Mouse (Mus musculus) cerebellum, postnatal 14 days (tissue): ENCODE measurements around the gene Klrd1.
"Not testable (repeated sequence)": the region's sequence is repeated elsewhere in the genome, so short reads cannot be mapped to it uniquely, and the experiment has no call there.

Experiments
- DNase-seq, 2 experiments: peaks; one replicate each; pipeline ENCODE4 v3.0.0; 2021; ENCODE audit warnings: mixed read lengths in 2 of 2

Gene Klrd1

DNA sequence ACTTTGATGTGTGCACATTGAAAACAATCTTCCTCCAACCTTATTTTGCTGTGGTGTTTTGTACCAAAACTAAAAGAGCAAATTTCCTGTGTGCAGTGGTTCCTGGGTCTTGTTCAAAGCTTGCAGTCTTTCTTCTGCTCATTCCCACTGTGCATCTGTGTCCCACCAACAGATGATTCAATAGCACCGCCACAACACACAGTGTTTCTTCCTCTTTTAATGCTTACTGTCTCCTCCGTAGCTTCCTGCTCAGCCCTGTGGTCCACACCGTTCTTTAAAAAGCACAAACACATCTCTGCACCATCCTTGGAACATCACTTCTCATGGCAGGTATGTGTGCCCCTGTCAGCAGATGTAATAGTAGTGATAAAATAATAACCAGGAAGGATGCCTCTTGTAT lies at the start of gene Klrd1:
Klrd1 (plus strand) TSS at position 275 of the 400 bp plus-strand sequence.
- no peak for DNase-seq

DNA sequence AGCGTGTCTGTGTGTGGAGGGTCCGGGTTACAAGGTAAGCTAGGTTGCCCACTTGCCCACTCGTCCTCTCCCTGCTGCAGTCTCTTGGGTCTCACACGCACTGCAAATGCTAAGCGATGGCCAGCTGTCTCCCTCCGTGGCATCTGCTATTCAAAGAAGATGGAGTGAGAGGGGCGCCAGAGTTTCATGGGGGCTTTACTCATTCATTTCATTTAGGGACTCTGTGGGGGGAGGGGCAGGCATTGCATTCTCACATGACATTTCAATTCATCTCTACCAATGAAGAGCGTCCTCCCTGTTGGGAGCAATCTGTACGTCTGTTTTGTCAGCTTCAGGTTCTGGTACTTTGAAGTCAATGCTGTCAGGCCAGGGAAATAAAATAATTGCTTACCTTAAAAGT lies 49.7 kb upstream of the Klrd1 start:
- DNase-seq = peak; percentile 15 to 41

DNA sequence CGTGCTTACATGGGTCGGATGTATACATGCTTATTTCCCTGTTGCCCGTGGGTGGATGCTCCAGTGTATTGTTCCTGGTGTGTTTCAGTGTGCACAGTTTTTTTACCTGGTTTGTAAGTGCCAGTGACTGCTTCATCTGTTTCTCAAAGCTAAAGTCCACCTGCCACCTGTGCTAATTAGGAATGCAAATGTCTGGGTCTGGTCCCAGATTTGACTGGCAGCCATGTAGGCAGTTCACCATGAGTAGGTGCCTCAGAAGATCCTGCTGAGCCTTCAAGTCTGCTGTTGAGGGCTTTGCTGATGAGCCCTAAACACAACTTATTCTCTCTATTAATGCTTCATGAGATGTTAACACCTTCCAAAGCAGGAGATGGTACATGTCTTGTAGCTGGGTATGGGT lies 49.0 kb upstream of the Klrd1 start:
- peak; percentile 16 to 21 for DNase-seq

GRCm38 (mm10) chr6:129543709-129544606 lies 47.6 kb upstream of the Klrd1 start:
- peak; percentile 84 to 87 for DNase-seq

DNA sequence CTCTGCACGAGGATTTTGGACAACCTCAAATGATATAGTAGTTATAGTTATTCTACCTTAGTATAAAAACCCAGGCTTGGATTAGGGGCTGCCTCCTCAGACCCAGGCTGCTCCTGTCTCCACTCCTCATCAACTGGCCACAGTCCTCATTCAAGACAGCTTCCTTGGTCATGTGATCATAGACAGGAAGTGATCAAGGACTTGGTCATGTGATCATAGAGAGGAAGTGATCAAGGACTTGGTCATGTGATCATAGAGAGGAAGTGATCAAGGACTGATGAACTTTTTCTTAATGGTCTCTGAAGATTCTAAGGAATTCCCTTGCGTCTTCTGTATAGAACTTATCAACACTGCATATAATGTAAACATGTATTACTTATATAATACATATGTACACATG lies 44.3 kb upstream of the Klrd1 start:
- DNase-seq = no peak

DNA sequence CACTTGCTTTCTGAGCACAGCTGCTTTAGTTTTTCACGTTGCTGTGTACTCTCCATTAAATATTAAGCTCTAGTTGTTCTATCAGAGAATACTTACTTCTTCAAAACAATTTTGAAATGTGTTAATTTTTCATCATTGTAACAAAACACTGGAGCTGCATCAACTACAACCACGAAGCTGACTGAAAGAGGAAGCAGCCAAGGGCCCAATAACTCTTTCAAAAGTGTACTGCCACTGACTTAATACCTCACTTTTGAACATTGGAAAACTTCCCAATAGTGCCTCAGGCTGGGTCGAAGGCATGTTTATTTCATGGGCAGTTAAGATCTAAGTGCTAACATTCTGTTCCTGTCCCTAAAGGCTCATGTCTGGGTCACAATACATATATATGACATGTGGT lies 43.6 kb upstream of the Klrd1 start:
- DNase-seq = no peak

DNA sequence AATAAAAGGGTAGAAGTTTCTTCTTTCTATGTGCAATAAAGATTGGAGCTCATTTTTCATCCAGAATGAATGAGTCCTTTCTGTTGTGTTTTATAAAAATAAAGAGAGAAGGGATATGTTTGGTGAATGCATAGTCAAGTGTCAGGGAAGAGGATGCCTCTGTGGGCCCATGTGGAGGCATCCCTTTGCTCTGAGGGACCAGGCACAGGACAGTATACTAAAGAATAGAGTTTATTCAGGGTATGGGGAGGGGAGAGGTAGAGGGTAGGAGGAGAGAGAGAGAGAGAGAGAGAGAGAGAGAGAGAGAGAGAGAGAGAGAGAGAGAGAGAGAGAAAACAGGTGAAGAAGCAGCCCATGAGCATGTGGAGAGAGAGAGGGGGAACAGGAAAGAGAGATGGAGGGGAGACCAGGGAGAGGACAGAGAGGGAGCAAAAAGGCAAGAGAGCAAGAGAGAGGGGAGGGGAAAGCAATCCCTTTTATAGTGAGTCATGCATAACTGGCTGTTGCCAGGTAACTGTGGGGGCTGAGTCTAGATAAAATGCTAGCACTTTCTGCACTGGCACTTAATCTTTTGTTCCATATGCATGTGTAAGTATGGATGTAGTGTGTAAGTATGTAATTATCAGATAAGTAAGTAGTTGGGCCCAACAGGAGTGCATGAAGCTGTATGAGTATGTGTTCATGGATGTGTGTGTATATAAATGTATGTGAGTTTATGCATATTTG lies 34.1 kb upstream of the Klrd1 start:
- no peak for DNase-seq

DNA sequence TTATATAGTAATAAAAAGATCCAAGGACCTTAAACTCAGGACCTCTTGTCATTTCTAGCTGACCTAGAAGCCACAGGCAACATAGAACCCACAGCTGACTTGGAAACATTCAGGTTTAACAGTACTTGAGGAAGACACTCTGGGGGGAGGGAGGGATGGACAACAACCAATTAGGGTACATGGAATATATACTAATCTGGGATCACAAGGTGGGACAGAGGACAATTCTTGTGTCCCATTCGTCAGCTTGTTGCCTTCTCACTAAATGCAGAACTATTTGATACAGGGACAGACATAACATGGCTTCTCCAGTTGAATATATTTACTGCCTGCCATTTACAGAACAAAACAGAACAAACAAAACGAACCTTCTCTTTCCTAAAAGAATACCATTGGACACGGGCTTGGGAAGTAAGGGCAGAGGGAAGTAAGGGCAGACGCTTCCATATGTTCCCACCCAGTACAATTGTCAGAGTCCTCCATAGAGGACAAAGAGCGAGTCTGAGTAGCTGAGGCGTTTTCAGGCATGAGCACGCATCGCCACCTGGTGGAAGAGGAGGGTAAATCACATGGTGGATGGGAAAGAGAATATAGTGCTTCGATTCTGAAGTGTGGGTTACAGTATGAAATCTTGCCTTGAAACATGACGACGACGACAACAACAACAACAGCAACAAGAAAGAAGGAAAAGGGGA lies 32.5 kb upstream of the Klrd1 start:
- DNase-seq = peak; percentile 82 to 87

DNA sequence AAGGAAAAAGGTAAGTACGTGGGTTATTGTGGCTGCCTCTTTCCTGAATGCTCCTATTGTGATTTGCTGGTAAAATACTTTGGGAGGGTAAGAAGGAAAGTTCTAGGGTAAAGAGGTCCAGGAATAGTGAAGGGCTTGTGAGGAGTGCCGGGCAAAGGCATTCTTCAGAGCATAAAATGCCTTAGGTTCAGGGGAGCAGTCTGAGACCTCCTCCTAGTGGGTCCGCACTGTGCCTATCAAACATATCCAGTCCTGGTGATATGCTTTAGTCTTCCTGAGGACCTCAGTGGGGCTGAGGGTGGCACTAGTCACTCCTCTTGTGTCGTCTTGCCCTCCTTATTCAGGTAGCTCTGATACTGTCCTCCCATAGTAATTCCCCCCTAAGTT lies 31.9 kb upstream of the Klrd1 start:
- no peak for DNase-seq

DNA sequence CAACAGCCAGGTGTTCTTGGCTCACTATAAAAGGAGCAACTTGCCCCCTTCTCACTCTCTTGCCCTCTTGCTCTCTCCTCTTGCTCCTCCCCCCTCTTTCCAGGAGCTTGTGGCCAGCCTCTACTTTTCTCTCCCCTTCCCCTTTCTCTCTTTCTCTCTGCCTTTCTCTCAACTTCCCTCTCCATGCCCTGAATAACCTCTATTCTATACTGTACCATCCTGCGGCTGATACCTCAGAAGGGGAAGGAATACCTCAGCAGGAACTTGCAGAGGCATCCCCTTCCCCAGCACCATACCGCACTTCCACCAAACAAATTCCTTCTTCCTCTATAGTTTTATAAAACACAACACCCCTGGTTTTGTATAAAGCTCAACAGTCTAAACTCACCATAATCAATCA lies 26.3 kb upstream of the Klrd1 start:
- DNase-seq = no peak

DNA sequence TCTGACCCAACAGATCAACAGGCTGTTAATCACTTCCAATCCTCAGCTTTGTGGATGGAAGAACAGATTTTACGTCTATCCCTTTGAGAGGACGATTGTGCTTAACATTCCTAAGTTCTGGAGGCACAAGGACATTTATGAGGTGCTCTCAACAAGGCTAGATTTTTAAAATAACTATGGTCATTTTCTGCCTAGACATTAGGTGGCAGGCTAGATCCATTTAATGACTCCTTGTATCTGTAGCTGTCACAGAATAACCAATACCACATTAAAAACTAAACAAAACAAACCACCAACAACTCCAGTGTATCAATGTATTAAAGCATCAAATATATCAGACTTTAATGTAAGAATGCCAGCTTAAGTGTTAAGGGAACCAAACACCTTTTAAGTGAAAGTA lies 16.3 kb upstream of the Klrd1 start:
- no peak for DNase-seq

GRCm38 (mm10) chr6:129577605-129578004 lies 14.0 kb upstream of the Klrd1 start, which contains the start of gene Klre1:
Gene Klre1 (plus strand): TSS chr6:129577905.
- DNase-seq = no peak

GRCm38 (mm10) chr6:129581274-129581673 lies 10.3 kb upstream of the Klrd1 start:
- DNase-seq = peak in 1 of 2 experiments; percentile 11

DNA sequence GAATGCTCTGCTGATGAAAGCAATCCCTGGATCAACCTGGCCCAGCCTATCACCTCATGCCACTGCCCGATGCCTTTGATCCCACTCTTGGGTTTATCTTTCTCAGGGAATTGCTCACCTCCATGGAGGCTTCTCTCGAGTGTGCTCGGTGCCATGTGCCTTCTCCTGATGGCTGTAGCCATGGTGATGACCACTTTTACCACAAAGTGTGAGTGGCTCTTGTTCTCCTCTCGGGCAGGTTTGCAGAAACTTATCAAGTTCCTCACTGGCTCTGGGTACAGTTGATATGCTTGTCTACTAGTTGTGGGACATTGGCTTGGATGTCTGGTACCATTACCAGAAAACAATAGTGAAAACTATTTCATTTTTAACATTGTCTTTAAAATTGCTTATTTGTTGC lies 9.7 kb upstream of the Klrd1 start:
- no peak for DNase-seq

GRCm38 (mm10) chr6:129583014-129583413 lies 8.6 kb upstream of the Klrd1 start:
- DNase-seq = no peak

DNA sequence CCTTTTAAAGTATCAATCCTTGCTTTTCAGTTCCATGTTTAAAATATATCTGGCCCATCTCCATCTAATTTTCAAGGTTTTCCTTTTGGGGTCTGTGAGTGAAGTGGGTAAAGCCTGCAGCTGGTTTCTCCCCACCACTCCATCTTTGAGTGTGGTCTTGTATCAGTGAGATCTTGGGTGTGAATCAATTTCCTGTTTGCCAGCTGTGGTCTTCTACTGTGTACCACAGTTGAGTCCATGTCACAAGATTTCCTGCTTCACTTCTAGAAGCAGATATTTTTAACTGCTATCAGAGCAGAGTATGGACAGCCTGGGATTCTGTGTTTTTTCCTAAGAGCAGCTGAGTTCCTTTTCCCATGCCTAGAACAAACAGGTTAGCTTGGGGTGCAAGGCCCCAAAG lies 16.8 kb downstream of the Klrd1 start:
- no peak for DNase-seq

DNA sequence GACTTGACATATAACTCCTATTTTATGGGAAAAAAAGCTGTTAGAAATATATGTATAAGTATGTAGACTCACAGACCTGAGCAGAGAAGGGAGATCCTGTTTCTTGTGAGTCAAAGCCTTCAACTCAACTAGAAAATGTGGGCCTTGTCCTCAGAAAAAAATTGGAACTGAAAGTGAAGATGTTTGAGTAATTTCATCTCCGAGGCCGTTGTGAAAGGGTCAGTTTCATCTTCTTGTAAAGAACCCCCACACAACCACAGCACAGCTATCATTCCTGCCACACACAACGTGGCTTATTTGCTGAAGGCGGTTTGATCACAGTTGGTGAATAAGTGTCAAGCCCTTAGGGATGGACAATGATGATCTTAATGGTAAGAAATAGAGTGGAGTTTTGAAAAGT lies 32.2 kb downstream of the Klrd1 start, which contains the start of gene Klrk1:
Klrk1 (minus strand) TSS at position 130 of the 400 bp plus-strand sequence.
- no peak for DNase-seq

GRCm38 (mm10) chr6:129631046-129631445 lies 39.5 kb downstream of the Klrd1 start:
- not testable (repeated sequence) for DNase-seq

DNA sequence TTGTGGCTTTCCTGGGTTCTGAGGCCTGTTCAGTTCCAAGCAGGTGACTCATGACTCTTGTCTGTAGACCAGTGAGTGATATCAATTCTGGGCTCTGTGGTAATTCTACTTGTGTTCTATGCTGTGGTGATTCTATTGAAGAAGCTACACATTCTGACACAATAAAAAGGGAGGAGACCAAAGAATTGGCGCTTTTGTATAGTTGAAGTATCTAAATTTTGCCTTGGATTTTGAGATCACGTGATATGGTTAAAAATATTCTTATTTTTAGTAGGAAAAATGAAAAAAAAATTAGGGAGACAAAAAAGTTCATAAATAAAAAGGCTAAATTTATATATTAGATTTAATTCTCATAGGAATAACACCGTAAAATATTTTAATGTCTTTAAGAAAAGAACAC lies 51.7 kb downstream of the Klrd1 start, which contains the start of gene Klrc3:
Klrc3 (minus strand) TSS at position 101 of the 400 bp plus-strand sequence.
- not testable (repeated sequence) for DNase-seq

- DNase-seq = not testable (repeated sequence)
Measured at GRCm38 (mm10) chr6:129644054-129644453, 52.5 kb downstream of the Klrd1 start.
